Mouse (Mus musculus): ENCODE data around the gene Dusp13.

The Dusp13 gene

GRCm38 (mm10) chr14:21705462-21705861 is 45.5 kb downstream of the Dusp13 start:
- no peak for DNase-seq (ENCODE audit: low spot score in 2 of 2)

GRCm38 (mm10) chr14:21703255-21703654 is 47.7 kb downstream of the Dusp13 start:
- DNase-seq (ENCODE audit: low spot score in 2 of 2), result no peak

- DNase-seq (ENCODE audit: low spot score in 2 of 2), result no peak
Observed at GRCm38 (mm10) chr14:21702691-21703090, 48.3 kb downstream of the Dusp13 start.

GRCm38 (mm10) chr14:21696186-21696830 is 54.7 kb downstream of the Dusp13 start:
- no peak for DNase-seq (ENCODE audit: low spot score in 2 of 2)

- DNase-seq (ENCODE audit: low spot score in 2 of 2), result no peak
Observed at GRCm38 (mm10) chr14:21695020-21695419, 56.0 kb downstream of the Dusp13 start.

GRCm38 (mm10) chr14:21691070-21691469 is 59.9 kb downstream of the Dusp13 start:
- no peak for DNase-seq (ENCODE audit: low spot score in 2 of 2)

GRCm38 (mm10) chr14:21686376-21687279 is 64.4 kb downstream of the Dusp13 start:
- no peak for DNase-seq (ENCODE audit: low spot score in 2 of 2)

GRCm38 (mm10) chr14:21685411-21686146 is 65.4 kb downstream of the Dusp13 start:
- no peak for DNase-seq (ENCODE audit: low spot score in 2 of 2)

GRCm38 (mm10) chr14:21683834-21684233 is 67.1 kb downstream of the Dusp13 start:
- DNase-seq (ENCODE audit: low spot score in 2 of 2), result no peak
